Mouse (Mus musculus) liver, adult 2 months (tissue): ENCODE results near the gene Limk2. TPM values are rescaled to one million over a fixed set of nuclear protein-coding genes. Genes with fewer than 3 reads are reported as not detected.

ENCODE experiments used
- DNase-seq: peaks from one replicate; pipeline ENCODE4 v3.0.0-alpha.2; 2011; ENCODE audit warnings: low read depth, low spot score; ENCODE audit errors: extremely low read depth
- H3K27ac ChIP-seq: fragments of 200-500 bp; replicated peaks from 2 replicates; pipeline ENCODE4 v1.5.1; 2012; ENCODE audit warnings: low read depth, mild to moderate bottlenecking, control low read depth, inconsistent platforms, low read length; ENCODE audit not compliant: insufficient read depth
- H3K27me3 ChIP-seq: fragments of 200-500 bp; 2 replicates; pipeline ENCODE4 v1.6.1; 2012; ENCODE audit warnings: mild to moderate bottlenecking, moderate library complexity, low read length, inconsistent platforms; ENCODE audit not compliant: control insufficient read depth, insufficient read depth
- H3K36me3 ChIP-seq: fragments of 200-500 bp; 2 replicates; pipeline ENCODE4 v1.6.1; 2012; ENCODE audit warnings: low read length, inconsistent platforms; ENCODE audit not compliant: control insufficient read depth, insufficient read depth
- H3K4me1 ChIP-seq: fragments of 200-500 bp; 2 replicates; pipeline ENCODE4 v1.6.1; 2011; ENCODE audit warnings: low read length; ENCODE audit not compliant: control insufficient read depth, insufficient read depth
- H3K4me3 ChIP-seq: fragments of 200-500 bp; 2 replicates; pipeline ENCODE4 v1.5.1; 2011; ENCODE audit warnings: low read depth, mild to moderate bottlenecking, control low read depth, low read length, moderate library complexity; ENCODE audit not compliant: insufficient read depth
- H3K79me2 ChIP-seq: fragments of 200-500 bp; 2 replicates; pipeline ENCODE4 v1.6.1; 2012; ENCODE audit warnings: inconsistent platforms, mild to moderate bottlenecking, low read length, moderate library complexity; ENCODE audit not compliant: control insufficient read depth, insufficient read depth
- H3K9ac ChIP-seq: fragments of 200-500 bp; 2 replicates; pipeline ENCODE4 v1.6.1; 2012; ENCODE audit warnings: low read depth, mild to moderate bottlenecking, control low read depth, inconsistent platforms, low read length
- CTCF ChIP-seq: fragments of 200-500 bp; IDR thresholded peaks from 2 replicates; pipeline ENCODE4 v1.5.1; 2011; ENCODE audit warnings: low read depth, low read length, control low read depth
- POLR2A ChIP-seq: fragments of 200-500 bp; IDR thresholded peaks from 2 replicates; pipeline ENCODE4 v1.6.1; 2011; ENCODE audit warnings: low read length, control low read depth; ENCODE audit not compliant: insufficient read depth; ENCODE audit errors: extremely low read depth
- WGBS: fragments of 180-500 bp; shearing (Covaris S2); methylation state at CpG from one replicate; pipeline ENCODE4 v1.1.7; 2018; 5-methylcytosine and 5-hydroxymethylcytosine counted together
- polyA plus RNA-seq: library from polyadenylated mRNA; depleted of rRNA; stranded (reverse); fragments of >200 nt; gene quantifications from 2 replicates; pipeline ENCODE4 v1.2.3, GENCODE M21; 2012
- total RNA-seq: library from RNA; depleted of rRNA; stranded (reverse); fragments of >200 nt; gene quantifications from 2 replicates; pipeline ENCODE4 v1.2.3, GENCODE M21; 2014

The Limk2 gene
- total and polyA plus RNA-seq, 2 experiments, result 7.2 to 9.1 TPM

DNA sequence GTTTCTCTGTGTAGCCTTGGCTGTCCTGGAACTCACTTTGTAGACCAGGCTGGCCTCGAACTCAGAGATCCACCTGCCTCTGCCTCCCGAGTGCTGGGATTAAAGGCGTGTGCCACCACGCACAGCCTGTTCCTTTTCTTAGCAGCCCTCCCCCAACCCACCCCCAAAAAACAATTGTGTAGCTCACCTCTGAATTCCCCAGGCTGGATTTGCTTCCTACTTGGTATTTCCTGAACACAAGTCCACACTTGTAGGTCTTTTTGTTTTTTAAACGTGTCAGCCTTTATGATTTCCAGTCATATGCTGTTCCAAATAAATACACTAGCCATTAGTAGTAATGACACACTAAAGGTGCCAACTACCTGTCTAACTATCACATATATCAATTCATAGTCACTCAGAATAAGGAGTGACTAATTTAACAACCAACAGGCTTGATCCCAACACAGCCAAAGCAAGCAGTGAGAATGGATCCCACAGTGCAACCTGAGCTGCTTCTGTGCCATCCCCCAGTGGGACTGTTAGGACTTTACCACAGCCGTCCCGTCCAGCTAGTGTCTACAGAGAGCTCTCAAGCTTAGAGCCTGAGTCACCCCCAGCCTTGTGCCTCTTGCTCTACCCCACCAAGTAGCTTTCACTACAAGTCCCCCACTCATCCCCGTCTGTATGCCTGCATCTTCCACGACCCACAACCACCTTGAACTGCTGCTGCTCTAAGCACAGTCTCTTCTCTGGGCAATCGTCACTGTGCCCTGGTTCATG, 97.2 kb downstream of the Limk2 start:
- DNase-seq, result no peak
- Histone ChIP-seq H3K27me3 (no peaks in the 10 kb centered on the region), H3K9ac (no peak overlapping the region), H3K4me3 (no peak overlapping the region), H3K79me2 (no peaks in the 10 kb centered on the region), H3K36me3 (peaks cover 13% of the 10 kb centered on the region), H3K27ac (no peak overlapping the region), H3K4me1 (no peaks in the 10 kb centered on the region)
- TF ChIP-seq POLR2A (no peak), CTCF (no peak)
- 83% methylated on average over 10 of the region's 10 CpGs for WGBS

DNA sequence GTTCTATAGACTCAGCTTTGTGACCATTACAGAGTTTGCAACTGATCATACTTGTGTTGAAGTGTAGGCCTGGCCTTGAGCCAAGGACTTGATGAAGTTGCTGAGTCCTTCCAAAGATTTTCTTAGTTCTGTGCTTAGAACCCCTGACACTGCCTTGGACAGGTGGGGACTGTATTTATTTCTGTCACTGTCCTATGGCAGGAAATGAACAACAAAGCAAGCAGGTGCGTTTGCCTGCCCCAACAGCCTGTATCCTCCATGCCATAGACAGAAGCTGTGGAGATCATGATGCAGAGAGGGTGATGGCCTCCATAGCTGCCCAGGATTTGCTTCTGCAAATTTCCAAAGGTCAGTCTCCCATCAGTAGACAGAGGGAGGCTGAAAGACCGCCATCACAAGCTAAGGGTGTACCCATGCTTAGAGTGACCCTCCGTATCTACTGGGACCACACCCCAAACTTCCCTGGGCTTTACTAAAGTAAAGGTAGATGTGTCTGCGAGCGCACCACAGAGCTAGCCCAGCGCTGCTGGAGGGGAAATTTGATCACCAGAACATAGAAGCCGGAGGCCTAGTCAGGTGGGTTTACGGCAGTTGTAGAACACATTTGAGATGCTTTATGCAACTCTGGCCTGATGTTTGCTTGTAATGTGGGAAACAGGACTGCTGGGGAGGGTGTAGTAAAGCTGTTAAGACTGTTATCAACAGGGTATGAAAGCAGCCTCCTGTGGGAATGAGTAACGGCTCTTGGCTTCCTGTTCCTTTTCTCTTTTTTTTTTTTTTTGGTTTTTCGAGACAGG, 98.0 kb downstream of the Limk2 start:
- peaks cover 13% of the 10 kb centered on the region for H3K36me3 ChIP-seq
- 90% methylated on average over 10 of the region's 10 CpGs for WGBS

DNA sequence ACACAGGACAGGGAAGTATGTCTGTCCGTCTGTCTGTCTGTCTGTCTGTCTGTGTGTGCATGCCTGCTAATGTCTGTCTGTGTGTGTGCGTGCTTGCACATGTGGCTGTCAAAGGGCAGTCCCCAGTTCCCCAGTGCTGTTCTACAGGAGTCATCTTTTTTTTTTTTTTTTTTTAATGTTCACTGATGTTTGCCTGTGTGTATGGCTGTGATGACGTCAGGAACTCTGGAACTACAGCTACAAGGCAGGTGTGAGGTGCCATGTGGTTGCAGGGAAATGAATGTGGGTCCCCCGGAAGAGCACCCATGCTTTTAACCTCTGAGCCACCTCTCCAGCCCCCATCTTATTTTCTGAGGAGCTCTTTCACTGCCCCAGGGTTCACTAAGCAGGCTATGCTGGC, 99.1 kb downstream of the Limk2 start:
- no peaks in the 10 kb centered on the region for H3K4me1 ChIP-seq
- H3K36me3 ChIP-seq, result peaks cover 13% of the 10 kb centered on the region
- no peak for DNase-seq
- no peak overlapping the region for H3K9ac ChIP-seq
- no peaks in the 10 kb centered on the region for H3K79me2 ChIP-seq
- no peak for TF ChIP-seq CTCF
- no peak for TF ChIP-seq POLR2A
- H3K27ac ChIP-seq, result no peak overlapping the region
- 88% methylated on average over 4 of the region's 4 CpGs for WGBS
- no peak overlapping the region for H3K4me3 ChIP-seq
- no peaks in the 10 kb centered on the region for H3K27me3 ChIP-seq

More for the DNA sequence above, 98.0 kb downstream of the Limk2 start:
- Histone ChIP-seq H3K4me1 (no peaks in the 10 kb centered on the region), H3K27ac (no peak overlapping the region), H3K27me3 (no peaks in the 10 kb centered on the region), H3K9ac (no peak overlapping the region), H3K4me3 (no peak overlapping the region), H3K79me2 (no peaks in the 10 kb centered on the region)
- TF ChIP-seq CTCF (no peak), POLR2A (no peak)
- no peak for DNase-seq

DNA sequence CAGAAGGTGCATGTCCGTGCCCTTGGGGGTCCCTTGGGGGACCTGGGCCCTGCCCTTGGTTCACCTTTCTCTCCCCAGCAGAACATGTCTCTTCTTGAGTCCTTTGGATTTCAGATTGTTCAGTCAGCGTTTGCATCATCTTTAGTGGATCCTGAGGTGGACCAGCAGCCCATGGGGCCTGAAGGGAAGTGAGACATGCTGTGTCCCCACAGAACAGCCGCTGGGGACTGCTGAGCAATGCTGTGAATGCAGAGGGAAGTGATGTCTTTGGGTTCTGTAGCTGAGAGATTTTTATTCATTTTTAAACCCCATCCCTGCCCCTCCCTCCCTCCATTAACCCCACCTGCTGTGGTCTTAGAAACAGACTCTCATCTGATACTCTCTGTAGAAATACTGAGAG, 101.1 kb downstream of the Limk2 start:
- peaks cover 13% of the 10 kb centered on the region for H3K36me3 ChIP-seq
- no peaks in the 10 kb centered on the region for H3K4me1 ChIP-seq
- H3K79me2 ChIP-seq, result no peaks in the 10 kb centered on the region
- H3K4me3 ChIP-seq, result no peak overlapping the region
- TF ChIP-seq CTCF (no peak), POLR2A (no peak)
- no peak overlapping the region for H3K27ac ChIP-seq
- WGBS, result 93% methylated on average over 3 of the region's 3 CpGs
- no peak for DNase-seq
- H3K27me3 ChIP-seq, result no peaks in the 10 kb centered on the region
- H3K9ac ChIP-seq, result no peak overlapping the region

DNA sequence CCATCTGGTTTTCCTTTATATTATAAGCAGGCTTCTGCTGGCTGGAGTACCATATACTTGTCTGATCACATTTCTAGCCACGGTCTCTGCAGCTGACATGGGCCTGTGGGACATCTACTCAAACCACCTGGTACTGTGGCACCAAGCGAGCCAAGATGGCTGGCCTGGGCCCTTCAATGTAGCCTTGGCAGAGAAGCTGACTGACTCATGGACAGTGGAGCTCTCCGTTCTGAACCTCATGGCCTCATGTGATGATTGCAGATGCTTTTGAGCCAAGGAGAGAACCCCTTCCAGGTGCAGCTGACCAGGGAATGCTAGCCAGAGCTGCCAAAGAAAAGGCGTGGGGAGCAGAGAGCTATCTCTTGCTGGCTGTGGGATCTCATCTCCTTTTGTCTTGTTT, 103.2 kb downstream of the Limk2 start:
- Histone ChIP-seq H3K9ac (no peak overlapping the region), H3K79me2 (no peaks in the 10 kb centered on the region), H3K27ac (no peak overlapping the region), H3K4me3 (no peak overlapping the region), H3K36me3 (peaks cover 13% of the 10 kb centered on the region), H3K27me3 (no peaks in the 10 kb centered on the region), H3K4me1 (no peaks in the 10 kb centered on the region)
- TF ChIP-seq POLR2A (no peak), CTCF (no peak)
- WGBS, result 95% methylated on average over 4 of the region's 4 CpGs
- no peak for DNase-seq

DNA sequence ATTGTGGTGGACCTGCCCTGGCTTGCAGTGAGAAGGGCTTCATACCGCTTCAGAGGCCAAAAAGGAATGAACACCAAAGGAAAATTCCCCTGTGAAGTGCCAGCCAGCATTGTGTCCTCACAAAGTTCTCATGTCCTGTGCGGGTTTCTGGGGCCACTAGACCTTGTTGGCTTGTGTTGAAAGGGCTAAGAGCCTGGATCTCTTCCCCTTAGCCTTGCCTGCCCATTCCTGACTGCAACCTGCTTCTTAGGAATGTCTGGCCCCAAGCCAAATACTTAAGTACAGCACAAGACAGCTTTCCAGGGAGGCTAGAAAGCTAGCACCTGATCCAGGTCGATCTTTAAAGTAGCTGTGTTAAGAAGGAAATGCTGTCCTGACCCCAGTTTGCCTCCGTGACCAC, 106.2 kb downstream of the Limk2 start:
- no peak for DNase-seq
- Histone ChIP-seq H3K36me3 (peaks cover 5% of the 10 kb centered on the region; the same call in 1 of the 2 replicates), H3K4me3 (no peak overlapping the region), H3K27me3 (no peaks in the 10 kb centered on the region), H3K4me1 (no peaks in the 10 kb centered on the region), H3K27ac (no peak overlapping the region), H3K79me2 (no peaks in the 10 kb centered on the region), H3K9ac (no peak overlapping the region)
- TF ChIP-seq POLR2A (no peak), CTCF (no peak)
- 92% methylated on average over 4 of the region's 4 CpGs for WGBS
